Mouse (Mus musculus): ENCODE results near the gene Serpinb7.

The Serpinb7 gene

DNA sequence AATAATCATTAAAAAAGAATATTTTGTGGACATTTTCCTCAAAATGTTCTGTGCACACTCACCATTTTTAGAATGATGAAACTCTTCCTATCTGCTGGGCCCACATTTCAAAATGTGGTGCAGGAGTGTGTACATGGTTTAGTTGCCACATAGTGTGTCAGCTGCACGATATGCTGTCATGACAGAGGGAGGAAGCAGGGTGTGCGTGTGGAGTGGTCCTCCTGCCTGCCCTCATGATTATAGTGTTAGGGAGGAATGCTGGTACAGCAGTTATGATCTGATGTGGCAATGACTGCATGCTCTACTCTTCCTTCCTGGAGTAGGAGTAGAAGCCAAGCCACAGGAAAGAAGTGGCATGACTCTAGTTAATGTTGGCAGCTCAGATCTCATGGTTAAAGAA, 97.3 kb downstream of the Serpinb7 start:
- DNase-seq = peak; percentile 95

DNA sequence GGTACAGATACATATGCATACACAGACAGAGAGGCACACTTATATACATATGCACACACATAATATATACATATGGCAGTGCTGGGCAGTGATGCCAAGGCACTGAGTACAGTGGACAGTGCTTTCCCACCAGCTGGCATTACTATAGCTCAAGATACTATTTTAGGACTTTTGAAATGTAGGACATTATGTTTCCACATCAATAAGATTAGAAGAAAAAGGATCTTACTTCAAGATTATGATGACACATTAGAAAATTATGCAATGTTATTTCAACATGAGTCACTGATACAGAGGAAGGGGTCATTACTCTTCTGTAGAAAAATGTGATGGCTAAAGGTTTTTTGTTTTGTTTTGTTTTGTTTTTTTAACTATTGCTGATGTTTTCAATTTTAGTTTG, 102.6 kb downstream of the Serpinb7 start:
- DNase-seq = no peak

Measured in heart, adult 11 months (tissue).